Mouse (Mus musculus) central nervous system, embryonic 14 days (tissue): ENCODE measurements around the gene Vmn2r55. TPM values are rescaled to one million over a fixed set of nuclear protein-coding genes. Genes with fewer than 3 reads are reported as not detected.

Experiments
- polyA plus RNA-seq: library from polyadenylated mRNA; depleted of rRNA; stranded (reverse); fragments of >200 nt; gene quantifications from 2 replicates; pipeline ENCODE4 v1.2.3, GENCODE M21; 2012; rRNA removed

Vmn2r55 gene
- polyA plus RNA-seq, result not detected in 2 replicates

GRCm38 (mm10) chr7:12684903-12685302 is at the start of gene Vmn2r55:
Gene Vmn2r55 (minus strand): TSS chr7:12685003.

GRCm38 (mm10) chr7:12640219-12640618 is 44.6 kb downstream of the Vmn2r55 start, which contains the start of gene Vmn2r54:
Gene Vmn2r54 (minus strand): TSS chr7:12640319.

GRCm38 (mm10) chr7:12608688-12609087 is 76.1 kb downstream of the Vmn2r55 start, which contains the start of gene Vmn2r53:
Gene Vmn2r53 (minus strand): TSS chr7:12608788.

Other genes with a start within 250 kb of the Vmn2r55 start
- 19.0 and 22.7 TPM in 2 replicates for gene Zfp606, start 206.7 kb downstream of the Vmn2r55 start, polyA plus RNA-seq
- not detected in 2 replicates for gene 2900092C05Rik, start 172.5 kb downstream of the Vmn2r55 start, polyA plus RNA-seq
- gene Vmn2r53, start 76.2 kb downstream of the Vmn2r55 start, polyA plus RNA-seq, result under 0.01 TPM in 2 replicates
- gene Vmn2r54, start 44.7 kb downstream of the Vmn2r55 start, polyA plus RNA-seq, result not detected in 2 replicates
- gene Vmn2r56, start 50.0 kb upstream of the Vmn2r55 start, polyA plus RNA-seq, result not detected in 2 replicates
- 22.9 and 25.7 TPM in 2 replicates for gene Zscan18, start 118.6 kb upstream of the Vmn2r55 start, polyA plus RNA-seq
- gene Zfp329, start 133.9 kb upstream of the Vmn2r55 start, polyA plus RNA-seq, result 19.9 and 21.0 TPM in 2 replicates
- gene Zfp110, start 149.8 kb upstream of the Vmn2r55 start, polyA plus RNA-seq, result 10.8 and 11.1 TPM in 2 replicates
- gene Zfp128, start 196.2 kb upstream of the Vmn2r55 start, polyA plus RNA-seq, result 7.5 and 8.7 TPM in 2 replicates
- gene Zscan22, start 212.8 kb upstream of the Vmn2r55 start, polyA plus RNA-seq, result 12.6 and 13.3 TPM in 2 replicates
- 1,967 and 2,052 TPM in 2 replicates for gene Rps5, start 237.3 kb upstream of the Vmn2r55 start, polyA plus RNA-seq
- 2.3 and 2.4 TPM in 2 replicates for gene Rnf225, start 242.4 kb upstream of the Vmn2r55 start, polyA plus RNA-seq